Mouse (Mus musculus) E14TG2a.4 (cell line): ENCODE data around the gene Gan.

ENCODE experiments used
- H3K27me3 ChIP-seq: 2 replicates; pipeline ENCODE4 v1.6.1; 2014; ENCODE audit warnings: low read length, control low read depth; ENCODE audit not compliant: insufficient read depth
- H3K36me3 ChIP-seq: 2 replicates; pipeline ENCODE4 v1.6.1; 2014; ENCODE audit warnings: low read length, control low read depth; ENCODE audit not compliant: insufficient read depth
- H3K4me1 ChIP-seq: replicated peaks from 2 replicates; pipeline ENCODE4 v1.6.1; 2014; ENCODE audit warnings: low read depth, low read length, control low read depth
- H3K4me3 ChIP-seq: replicated peaks from 2 replicates; pipeline ENCODE4 v1.5.1; 2014; ENCODE audit warnings: mild to moderate bottlenecking, low read length
- H3K9me3 ChIP-seq: 2 replicates; pipeline ENCODE4 v1.6.1; 2014; ENCODE audit warnings: low read length, control low read depth
- CTCF ChIP-seq: conservative IDR thresholded peaks from 2 replicates; pipeline ENCODE4 v1.5.1; 2014; ENCODE audit warnings: low read length
- NANOG ChIP-seq: IDR thresholded peaks from 2 replicates; pipeline ENCODE4 v1.6.1; 2014; ENCODE audit warnings: borderline replicate concordance, low read length, mixed read lengths
- POU5F1 ChIP-seq: IDR thresholded peaks from 2 replicates; pipeline ENCODE4 v1.6.1; 2014; ENCODE audit warnings: low read length, borderline replicate concordance

Gene Gan

GRCm38 (mm10) chr8:117224630-117225029 lies 66.7 kb downstream of the Gan start:
- Histone ChIP-seq H3K27me3 (peaks cover 5% of the 10 kb centered on the region; the same call in 1 of the 2 replicates), H3K36me3 (no peaks in the 10 kb centered on the region)
- peak; percentile 86 for TF ChIP-seq CTCF
- no peak for TF ChIP-seq POU5F1

GRCm38 (mm10) chr8:117226306-117226705 lies 68.4 kb downstream of the Gan start:
- peaks cover 5% of the 10 kb centered on the region; the same call in 1 of the 2 replicates for H3K27me3 ChIP-seq
- no peak for TF ChIP-seq POU5F1
- no peaks in the 10 kb centered on the region for H3K9me3 ChIP-seq
- H3K4me3 ChIP-seq, result no peak overlapping the region
- H3K36me3 ChIP-seq, result no peaks in the 10 kb centered on the region
- peaks cover 4% of the 10 kb centered on the region for H3K4me1 ChIP-seq

More at GRCm38 (mm10) chr8:117224630-117225029, 66.7 kb downstream of the Gan start:
- no peaks in the 10 kb centered on the region for H3K9me3 ChIP-seq
- H3K4me3 ChIP-seq, result no peak overlapping the region
- peaks cover 14% of the 10 kb centered on the region for H3K4me1 ChIP-seq

GRCm38 (mm10) chr8:117227339-117227738 lies 69.4 kb downstream of the Gan start:
- Histone ChIP-seq H3K36me3 (no peaks in the 10 kb centered on the region), H3K27me3 (peaks cover 5% of the 10 kb centered on the region; the same call in 1 of the 2 replicates), H3K4me3 (no peak overlapping the region), H3K4me1 (peaks cover 4% of the 10 kb centered on the region), H3K9me3 (no peaks in the 10 kb centered on the region)
- TF ChIP-seq CTCF (no peak), NANOG (no peak), POU5F1 (no peak)

GRCm38 (mm10) chr8:117233199-117233598 lies 75.3 kb downstream of the Gan start:
- Histone ChIP-seq H3K36me3 (no peaks in the 10 kb centered on the region), H3K27me3 (no peaks in the 10 kb centered on the region), H3K4me3 (no peak overlapping the region), H3K9me3 (0 out of 2 replicates have a peak, but pooled peaks cover 5% of the 10 kb centered on the region), H3K4me1 (peaks cover 36% of the 10 kb centered on the region)
- TF ChIP-seq CTCF (no peak), NANOG (no peak), POU5F1 (no peak)

- Histone ChIP-seq H3K36me3 (no peaks in the 10 kb centered on the region), H3K4me3 (no peak overlapping the region), H3K9me3 (0 out of 2 replicates have a peak, but pooled peaks cover 5% of the 10 kb centered on the region), H3K4me1 (peaks cover 68% of the 10 kb centered on the region), H3K27me3 (no peaks in the 10 kb centered on the region)
- TF ChIP-seq NANOG (peak; percentile 14; the same call in 1 of the 2 replicates), CTCF (no peak)
Measured at GRCm38 (mm10) chr8:117236531-117236930, 78.6 kb downstream of the Gan start.

- H3K27me3 ChIP-seq, result no peaks in the 10 kb centered on the region
- H3K4me1 ChIP-seq, result peaks cover 90% of the 10 kb centered on the region
- H3K9me3 ChIP-seq, result 0 out of 2 replicates have a peak, but pooled peaks cover 5% of the 10 kb centered on the region
- no peak for TF ChIP-seq CTCF
- TF ChIP-seq POU5F1, result no peak
- TF ChIP-seq NANOG, result no peak
- no peaks in the 10 kb centered on the region for H3K36me3 ChIP-seq
- no peak overlapping the region for H3K4me3 ChIP-seq
Measured at GRCm38 (mm10) chr8:117240326-117240725, 82.4 kb downstream of the Gan start.

GRCm38 (mm10) chr8:117240841-117241494 lies 83.0 kb downstream of the Gan start:
- TF ChIP-seq POU5F1 (no peak), NANOG (no peak), CTCF (no peak)
- no peaks in the 10 kb centered on the region for H3K36me3 ChIP-seq

GRCm38 (mm10) chr8:117241848-117242247 lies 83.9 kb downstream of the Gan start:
- Histone ChIP-seq H3K4me1 (peaks cover 78% of the 10 kb centered on the region), H3K9me3 (no peaks in the 10 kb centered on the region), H3K4me3 (no peak overlapping the region), H3K36me3 (no peaks in the 10 kb centered on the region), H3K27me3 (peaks cover 8% of the 10 kb centered on the region)
- TF ChIP-seq NANOG (peak; percentile 84; the same call in 1 of the 2 replicates), CTCF (no peak), POU5F1 (no peak)

More at GRCm38 (mm10) chr8:117240841-117241494, 83.0 kb downstream of the Gan start:
- no peak overlapping the region for H3K4me3 ChIP-seq
- H3K27me3 ChIP-seq, result peaks cover 3% of the 10 kb centered on the region; the same call in 1 of the 2 replicates
- peaks cover 85% of the 10 kb centered on the region for H3K4me1 ChIP-seq
- H3K9me3 ChIP-seq, result 0 out of 2 replicates have a peak, but pooled peaks cover 2% of the 10 kb centered on the region
